Mouse (Mus musculus) urinary bladder, postnatal 36 days (tissue): ENCODE measurements around the gene Vmn1r218.
"Not testable (repeated sequence)": the region's sequence is repeated elsewhere in the genome, so short reads cannot be mapped to it uniquely, and the experiment has no call there.

ENCODE experiments used
- DNase-seq, 2 experiments: peaks; one replicate each; pipeline ENCODE4 v3.0.0; 2022; ENCODE audit warnings: low spot score in 2 of 2, mixed read lengths in 1 of 2

The Vmn1r218 gene

DNA sequence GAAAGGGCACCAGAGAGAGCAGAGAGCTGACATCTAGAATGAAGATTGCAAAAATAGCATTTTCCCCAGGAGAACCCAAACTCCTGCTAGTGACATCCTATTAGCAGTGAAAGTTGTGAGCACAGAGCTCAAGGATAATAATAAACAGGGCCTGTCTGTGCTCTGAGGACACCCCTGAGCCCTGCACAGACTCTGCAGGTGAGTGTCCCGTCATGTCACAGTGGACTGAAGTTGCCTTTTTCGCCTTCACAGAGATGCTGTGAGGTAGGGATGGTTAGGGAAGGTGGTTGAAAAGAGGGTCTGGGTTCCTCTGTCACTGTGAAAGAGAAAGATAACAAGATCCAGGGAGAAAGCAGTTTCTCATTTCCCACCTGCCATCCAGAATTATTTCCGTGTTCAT lies at the start of gene Vmn1r218:
Vmn1r218 (plus strand) TSS at position 57 of the 400 bp plus-strand sequence.
- no peak for DNase-seq

DNA sequence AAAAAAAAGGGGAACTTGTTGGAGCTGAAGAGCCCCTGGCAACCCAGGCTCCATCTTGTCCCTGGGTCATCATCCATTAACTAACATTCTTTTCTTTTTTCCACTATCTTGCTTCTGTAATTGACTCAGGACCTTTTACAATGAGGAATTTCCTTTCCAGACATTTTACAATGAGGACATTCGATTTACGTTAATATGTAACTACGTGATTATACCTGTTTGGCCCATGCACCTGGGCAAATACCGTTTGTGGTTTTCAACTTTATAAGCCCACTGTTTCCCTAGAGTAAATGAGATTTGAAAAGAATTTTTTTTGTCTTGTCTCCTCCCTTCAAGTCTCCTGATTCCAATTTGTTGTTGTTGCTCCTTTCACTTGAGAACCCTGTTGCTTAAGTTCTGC lies 38.6 kb upstream of the Vmn1r218 start:
- DNase-seq: no peak

DNA sequence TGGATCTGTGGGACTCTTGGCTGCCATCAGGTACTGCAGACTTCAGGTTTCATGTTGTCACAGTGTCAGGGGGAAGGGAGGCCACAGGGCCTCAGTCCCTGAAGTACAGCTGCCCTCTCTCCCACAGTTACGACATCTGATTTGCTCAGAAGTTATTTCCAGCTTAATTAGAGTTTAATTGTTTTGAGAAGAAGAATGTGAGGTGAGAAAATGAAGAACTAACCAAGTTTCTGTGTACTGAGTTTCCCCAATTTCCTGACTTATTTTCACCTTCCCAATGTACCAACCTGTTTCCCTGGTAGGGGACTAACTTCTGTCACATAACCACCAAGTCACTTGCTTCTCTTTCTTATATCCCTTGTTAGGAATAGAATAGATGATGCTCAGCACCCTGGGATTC lies 14.8 kb upstream of the Vmn1r218 start, which contains the start of gene Vmn1r217:
Vmn1r217 (minus strand) TSS at position 101 of the 400 bp plus-strand sequence.
- DNase-seq: not testable (repeated sequence)

DNA sequence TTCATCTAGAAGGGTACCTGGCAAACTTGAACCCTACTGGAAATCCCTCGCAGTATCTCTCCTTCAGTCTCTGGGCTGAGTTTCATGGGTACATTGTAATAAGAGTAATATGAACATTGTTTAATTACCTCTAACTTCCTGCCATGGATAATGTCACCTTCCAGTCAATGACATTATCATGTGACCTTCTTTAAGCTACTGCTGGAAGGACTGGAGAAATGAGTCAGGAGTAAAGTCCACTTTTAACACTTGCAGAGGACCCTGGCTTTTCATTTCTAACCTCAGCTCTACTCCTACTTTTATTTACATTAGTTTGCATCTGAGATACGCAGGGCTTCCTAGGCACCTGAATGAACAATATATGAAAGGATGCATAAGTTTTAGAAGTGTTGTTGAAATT lies 12.3 kb upstream of the Vmn1r218 start:
- no peak for DNase-seq

DNA sequence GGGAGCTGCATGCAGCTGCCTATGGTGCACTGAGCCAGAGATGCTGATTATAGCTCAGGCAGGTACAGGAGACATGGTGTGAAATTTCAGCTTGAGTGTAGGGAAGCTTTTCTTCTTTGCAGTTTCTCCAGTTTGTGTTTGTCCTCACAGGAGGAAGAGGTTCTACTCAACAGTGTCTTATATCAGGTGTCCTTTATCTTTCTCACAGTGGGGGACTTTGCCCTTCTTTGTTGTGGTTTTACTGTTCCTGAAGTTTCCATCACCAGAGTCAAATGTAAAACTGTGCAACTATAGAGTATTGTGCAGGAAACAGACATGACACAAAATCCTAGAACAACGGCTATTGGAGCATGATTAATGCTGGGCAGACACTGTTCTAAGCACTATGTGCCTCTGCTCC lies 546 bp downstream of the Vmn1r218 start:
- DNase-seq: no peak

DNA sequence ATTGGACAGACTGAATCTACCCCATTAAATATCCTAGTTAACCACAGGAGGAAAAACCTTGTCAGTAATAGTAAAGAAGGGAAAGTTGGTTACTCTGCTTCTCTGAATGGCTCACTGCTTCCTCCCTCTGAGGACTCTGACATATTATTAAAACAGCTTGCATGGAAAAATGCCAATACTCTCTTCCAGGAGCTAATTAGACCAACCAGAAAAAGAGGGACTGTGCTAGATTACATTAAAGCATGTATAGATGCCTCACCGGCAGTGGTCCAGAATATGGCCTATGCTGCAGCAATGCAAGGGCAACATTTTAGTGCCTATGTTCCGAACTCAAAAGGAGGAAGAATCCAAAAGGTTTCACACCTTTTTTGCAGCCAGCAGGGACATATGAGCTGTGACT lies 5.9 kb downstream of the Vmn1r218 start:
- no peak for DNase-seq

DNA sequence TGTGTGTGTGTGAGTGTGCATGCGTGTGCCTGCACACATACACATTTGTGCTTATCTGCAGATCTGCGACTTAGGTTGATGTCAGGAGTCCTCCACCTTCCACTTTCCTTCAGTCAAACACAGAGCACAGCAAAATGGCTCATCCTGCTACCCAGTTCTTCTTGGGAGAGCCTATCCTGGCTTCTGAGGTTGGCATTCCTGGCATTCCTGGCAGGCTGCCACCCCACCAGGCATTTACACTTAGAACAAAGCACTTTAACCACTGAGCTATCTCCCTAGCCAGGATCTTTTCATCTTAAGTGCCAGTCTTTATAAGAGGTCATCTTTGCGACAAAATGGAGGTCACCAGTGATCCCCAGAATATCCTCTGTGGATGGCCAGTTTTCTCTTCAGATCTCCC lies 24.9 kb downstream of the Vmn1r218 start:
- DNase-seq: no peak

DNA sequence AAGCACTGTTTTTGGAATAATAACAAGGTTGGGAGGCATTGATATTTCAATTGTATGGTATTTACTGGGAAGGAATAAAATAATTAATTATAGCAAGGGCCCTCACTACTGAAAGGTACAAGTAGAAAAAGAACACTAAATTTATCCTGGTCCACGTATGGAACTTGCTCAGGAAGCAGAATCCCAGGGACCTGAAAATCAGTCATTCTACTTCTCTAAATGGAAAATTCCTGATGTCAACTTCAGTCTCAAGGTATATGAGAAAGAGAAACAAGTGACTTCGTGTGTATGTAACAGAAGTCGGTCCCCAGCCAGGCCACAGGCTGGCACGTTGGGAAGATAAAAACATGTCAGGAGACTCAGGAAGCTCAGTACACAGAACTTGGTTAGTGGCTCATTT lies 26.1 kb downstream of the Vmn1r218 start, which contains the start of gene Vmn1r219:
Vmn1r219 (plus strand) TSS at position 301 of the 400 bp plus-strand sequence.
- DNase-seq: no peak

DNA sequence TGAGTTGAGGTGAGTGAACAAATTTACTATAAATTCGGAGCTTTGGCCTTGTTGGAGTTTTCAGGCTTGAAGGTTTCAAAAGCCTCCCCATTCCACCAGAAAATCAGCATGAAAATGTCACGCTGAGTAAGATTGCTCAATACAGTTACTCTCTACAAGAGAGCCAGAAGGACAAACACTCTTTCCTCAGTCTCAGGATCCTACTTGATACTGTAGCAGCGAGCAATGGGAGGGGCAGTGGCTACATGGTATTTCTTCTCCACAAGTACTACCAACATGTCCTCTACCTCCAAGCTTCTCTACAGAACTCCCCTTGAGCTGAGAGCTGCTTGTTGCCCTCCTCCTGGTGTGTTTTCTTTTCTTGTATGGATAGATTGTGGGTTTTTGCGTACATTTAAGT lies 33.5 kb downstream of the Vmn1r218 start:
- not testable (repeated sequence) for DNase-seq

DNA sequence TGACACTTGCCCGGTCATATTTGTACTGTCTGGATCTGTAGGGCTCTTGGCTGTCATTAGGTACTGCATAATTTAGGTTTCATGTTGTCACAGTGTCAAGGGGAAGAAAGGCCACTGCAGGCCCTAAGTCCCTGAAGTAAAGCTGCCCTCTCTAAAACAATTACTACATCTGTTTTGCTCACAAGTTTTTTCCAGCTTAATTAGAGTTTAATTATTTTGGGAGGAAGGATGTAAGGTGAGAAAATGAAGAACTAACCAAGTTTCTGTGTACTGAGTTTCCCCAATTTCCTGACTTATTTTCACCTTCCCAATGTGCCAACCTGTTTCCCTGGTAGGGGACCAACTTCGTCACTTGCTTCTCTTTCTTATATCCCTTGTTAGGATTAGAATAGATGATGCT lies 54.9 kb downstream of the Vmn1r218 start, which contains the start of gene Vmn1r220:
Vmn1r220 (minus strand) TSS at position 101 of the 400 bp plus-strand sequence.
- no peak for DNase-seq
